Mouse (Mus musculus) telencephalon, adult 2 months (tissue): ENCODE data around the gene Mrc2.

Source experiments
- DNase-seq: peaks from one replicate; pipeline ENCODE4 v3.0.0-alpha.2; 2011; ENCODE audit warnings: low read depth, low spot score

The Mrc2 gene

DNA sequence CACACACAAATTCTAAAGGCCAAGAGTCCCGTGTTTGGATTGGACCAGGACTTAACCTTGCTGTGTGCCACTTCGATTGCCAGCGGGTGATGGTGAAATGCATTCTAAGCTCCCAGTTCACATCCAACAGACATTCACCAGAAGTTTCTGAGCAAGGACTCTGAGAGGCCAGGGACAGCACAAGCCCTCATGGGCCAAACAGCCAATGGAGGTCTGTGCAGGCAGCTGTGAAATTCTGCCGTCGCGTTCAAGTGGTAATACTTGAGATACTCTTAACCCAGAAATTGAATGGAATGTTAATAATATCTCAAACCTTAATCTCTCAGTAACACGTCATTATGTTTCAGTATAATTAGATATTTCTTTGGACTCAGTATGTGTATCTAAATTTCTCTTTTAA lies 17.8 kb downstream of the Mrc2 start:
- no peak for DNase-seq

DNA sequence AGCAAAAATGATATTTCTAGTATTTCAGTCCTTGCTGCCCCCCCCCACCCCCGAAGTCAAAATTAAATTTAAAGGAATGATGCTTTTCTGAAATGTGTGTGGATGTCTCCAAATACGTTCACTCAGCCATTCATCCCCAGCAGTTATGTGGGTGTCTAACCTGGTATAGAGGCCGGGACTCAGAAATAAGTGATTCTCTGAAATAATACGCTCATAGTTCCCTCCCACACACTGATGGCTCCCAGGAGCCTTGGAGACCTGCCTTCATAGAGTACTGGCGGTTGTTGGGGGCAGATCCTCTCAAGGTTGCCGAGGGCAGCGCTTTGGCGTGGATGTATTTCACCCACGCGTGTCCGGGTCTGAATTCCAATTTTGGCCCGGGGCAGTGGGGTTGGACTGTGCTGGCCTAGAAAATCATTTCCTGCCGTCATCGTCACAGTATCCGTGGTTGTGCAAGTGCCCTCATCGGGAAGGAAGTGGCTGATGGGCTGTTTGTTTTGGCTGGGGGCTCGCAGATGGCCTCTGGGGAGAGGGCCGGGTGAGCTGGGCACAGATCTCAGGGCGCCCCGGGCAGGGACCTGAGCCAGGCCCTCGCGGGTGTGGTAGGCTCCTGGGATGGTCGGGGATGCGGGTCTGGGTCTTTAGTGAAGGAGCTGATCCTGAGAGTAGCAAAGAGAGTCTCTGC lies 19.0 kb downstream of the Mrc2 start:
- no peak for DNase-seq

DNA sequence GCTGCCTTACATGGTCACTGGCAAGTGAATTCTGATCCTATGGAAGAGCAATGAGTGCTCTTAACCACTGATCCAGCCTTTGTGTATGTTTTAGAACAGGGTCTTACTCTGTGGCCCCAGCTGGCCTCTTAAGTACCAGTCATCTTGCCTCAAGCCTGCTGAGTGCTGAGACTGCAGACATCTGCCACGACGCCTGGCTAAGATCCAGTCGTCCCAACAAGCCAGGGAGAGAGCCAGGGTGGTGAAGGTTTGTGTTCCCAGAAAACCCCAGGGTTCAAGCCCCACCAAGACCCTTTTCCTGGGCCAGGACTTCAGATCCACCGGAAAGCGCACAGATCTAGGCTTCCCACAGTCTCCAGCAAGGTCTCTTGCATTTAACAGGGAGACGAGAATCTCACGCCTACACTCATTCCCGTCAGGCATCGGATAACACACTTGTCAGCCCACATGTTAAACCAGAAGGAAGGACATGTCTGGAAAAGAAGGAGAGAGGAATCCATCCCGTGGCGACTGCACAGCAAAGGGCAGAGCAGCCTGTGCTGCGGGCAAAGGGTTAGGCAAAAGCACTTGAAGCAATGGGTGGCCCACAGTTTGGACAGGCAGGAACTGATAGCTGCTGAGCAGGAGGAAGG lies 20.0 kb downstream of the Mrc2 start:
- no peak for DNase-seq

DNA sequence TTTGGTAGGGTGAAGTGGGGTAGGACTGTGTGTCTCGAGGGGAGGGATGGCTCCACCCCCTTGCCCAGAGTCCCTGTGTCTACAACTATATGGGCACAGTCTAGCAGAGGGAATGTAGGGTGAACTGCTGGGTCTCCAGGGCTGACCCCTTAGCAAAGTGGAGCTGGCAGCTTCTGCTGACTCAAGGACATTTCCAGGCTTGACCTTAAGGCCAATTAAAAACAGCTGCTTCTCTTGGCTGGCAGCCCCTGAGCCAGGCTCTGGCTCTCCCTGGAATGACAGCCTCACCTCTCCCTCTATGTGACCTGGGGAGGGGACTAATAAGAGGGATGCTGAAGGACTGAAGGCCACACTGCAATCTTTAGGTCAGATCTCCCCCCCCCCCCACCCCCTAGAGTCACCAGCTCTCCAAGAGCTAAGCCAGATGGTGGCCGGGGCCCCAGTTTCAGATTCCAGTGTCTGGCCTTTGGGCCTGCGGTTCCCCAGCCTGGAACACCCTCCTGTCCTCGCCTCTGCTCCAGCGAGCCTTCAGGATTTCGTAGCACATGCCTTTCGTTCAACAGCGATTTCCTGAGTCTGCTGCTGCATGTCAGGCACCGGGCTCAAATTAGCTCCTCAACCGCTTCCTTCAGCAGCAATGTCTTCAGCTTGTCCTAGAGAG lies 20.7 kb downstream of the Mrc2 start:
- DNase-seq = no peak

DNA sequence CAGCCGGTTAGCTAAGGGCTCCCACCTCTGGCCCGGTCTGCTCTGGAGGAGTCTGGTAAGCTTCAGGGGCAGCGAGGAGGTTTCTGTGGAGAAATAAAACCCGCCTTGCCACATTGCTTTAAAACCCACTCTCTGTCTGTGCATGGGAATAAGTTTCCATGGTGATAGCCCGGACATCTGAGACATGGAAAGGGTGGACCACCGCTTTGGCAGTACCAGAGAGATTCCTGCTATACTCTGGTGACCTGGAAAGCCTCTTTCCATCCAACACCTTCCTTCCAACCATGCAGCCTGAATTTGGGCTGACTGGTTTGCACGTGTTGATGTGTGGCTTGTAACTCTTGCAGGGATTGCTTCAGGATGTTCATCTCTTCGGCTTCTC lies 21.2 kb downstream of the Mrc2 start:
- no peak for DNase-seq

DNA sequence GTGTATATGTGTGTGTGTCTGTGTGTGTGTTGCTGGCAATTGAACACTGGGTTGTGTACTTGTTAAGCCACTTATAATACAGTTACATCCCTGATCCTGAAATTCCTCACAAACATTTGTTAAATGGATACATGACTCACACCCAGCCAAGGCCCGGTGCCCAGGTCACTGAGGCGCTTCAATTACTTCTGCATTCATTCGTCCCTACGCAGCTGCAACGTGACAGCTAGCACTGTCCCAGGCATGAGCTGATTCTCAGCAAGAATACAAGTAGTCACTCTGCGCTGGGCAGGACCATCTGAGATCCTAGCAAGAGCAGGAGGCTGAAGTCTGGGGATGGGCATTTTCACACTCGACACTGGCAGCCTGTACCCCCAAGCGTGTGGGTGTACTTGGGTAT lies 22.9 kb downstream of the Mrc2 start:
- no peak for DNase-seq

DNA sequence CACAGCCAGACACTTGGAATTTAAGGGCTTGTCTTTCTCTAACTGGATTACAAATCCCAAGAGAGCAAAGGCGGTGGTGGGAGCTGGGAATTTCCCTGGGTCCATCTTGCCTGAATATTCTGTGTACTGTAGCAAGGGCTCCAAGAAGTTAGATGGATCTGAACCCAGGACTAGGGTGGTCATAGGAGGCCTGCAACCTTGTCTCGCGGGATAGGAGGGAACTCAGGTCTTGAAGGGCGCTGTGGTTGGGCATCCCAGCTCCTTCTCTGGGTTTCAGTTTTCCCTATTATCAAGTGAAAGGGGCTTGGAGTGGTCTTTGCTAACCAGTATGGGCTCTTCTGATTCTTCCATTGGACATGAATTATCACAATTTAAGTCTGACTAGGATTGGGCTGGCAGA lies 23.7 kb downstream of the Mrc2 start:
- DNase-seq = no peak

DNA sequence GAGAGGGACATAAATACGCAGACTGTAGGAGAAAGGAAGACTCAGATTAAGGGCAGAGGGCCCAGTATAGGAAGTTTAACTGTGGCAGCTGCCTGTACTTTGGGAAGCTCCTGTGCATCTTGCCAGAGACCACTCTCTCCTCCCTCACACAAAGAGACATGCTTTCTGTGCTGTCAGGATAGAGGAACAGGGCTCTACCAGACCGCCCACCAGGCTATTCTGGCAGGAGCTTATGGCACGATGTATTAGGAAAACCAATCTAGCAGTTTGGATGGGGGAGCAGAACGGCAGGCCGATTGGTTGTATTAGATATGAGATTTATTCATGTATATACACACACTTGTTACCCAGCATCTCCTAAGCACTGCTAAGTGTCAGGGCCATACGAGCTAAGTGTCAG lies 25.3 kb downstream of the Mrc2 start:
- no peak for DNase-seq

DNA sequence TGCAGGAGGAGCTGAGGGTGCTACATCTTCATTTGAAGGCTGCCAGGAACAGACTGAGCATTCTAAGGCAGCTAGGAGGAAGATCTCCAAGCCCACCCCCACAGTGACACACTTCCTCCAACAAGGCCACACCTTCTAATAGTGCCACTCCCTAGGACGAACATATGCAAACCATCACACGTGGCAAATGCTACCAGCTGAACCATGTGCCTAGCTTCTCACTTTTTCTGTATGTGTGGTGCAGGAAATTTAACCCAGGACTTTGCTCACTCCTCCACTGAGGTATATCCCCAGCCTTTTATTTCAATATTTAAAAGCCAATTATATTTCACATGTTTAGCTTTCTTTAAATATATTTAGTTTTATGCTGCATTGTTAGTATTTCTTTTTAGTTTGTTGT lies 28.6 kb downstream of the Mrc2 start:
- no peak for DNase-seq

DNA sequence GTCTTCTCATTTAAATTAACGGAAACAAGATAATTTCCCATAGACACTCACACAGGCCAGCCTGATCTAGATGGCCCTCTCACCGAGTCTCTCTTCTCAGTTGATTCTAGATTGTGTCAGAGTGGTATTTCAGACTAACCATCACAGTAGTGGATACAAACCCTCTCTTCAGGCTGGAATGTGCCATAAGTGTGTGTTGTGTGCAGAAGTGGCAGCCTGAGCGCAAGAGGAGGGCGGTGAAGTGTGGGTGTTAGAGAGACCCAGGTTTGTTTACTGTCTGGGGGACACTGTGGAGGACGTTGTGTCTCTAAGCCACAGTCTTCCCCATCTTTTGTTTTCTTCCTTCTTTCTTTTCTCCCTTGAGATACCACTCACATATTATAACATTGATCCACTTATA lies 31.1 kb downstream of the Mrc2 start:
- no peak for DNase-seq

DNA sequence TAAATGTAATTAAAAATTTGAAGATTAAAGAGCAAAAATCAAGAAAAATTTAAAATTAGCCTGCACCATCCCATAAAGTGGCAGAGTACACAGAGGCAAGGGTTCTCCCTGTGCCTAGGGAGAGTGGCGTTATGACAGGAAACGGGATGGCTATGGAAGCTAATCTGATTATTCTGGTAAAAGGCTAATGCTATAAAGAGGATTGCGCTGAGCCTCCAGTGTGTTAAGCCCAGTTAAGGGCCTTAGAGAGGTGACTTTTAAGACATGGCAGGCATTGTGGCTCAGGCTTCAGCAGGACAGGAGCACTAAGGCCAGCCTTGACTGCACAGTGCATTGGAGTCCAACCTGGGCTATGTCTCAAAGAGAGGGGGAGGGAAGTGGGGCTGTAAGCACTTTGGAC lies 34.7 kb downstream of the Mrc2 start:
- no peak for DNase-seq

DNA sequence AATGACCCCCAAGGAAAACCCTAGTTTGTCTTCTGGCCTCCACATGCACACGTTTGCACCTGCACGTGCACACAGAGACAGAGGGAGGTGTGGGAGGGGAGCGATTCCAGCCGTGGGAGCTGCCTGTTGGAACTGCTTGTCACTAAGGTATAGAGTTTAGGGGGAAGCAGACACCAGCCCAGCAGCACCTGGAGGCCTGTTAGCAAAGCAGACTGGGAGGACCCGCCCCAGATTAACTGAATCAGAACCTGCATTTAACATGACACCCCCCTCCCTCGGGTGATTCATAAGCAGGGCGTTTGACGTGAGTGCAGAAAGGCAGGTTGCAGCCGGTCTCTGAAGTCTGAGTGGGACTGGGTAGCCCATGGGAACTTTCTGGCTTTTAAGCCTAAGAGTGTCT lies 37.5 kb downstream of the Mrc2 start:
- no peak for DNase-seq

DNA sequence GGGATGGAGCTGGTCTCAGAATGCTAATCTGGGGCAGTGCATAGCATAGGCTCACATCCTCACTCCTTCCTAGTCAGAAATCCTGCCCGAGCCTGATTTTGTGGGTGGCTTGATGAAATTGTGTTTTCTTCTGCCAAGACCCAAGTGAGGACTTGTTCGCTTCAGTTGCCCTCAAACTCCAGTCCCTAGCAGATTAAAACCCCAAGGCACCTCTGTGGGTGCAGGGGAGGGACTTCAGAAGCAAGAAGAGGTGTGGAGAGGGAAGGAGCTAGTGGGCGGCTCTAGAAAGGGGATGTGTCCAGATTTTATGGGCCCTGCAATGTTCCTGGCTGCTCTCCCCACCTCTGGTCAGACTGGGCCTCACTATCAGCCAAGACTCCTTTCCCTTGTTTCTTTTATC lies 38.7 kb downstream of the Mrc2 start:
- no peak for DNase-seq

DNA sequence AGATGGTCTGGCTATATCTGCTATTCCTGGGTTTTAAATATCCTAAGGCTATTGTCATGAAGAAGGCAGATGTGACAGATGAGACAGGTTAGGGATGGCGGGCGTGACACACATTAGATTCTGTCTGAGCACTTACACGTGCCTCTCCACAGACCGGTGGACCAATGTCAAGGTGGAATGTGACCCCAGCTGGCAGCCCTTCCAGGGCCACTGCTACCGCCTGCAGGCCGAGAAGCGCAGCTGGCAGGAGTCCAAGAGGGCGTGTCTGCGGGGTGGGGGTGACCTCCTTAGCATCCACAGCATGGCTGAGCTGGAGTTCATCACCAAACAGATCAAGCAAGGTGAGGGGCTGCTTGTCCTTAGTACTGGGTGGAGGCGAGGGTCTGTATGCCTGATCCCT lies 39.3 kb downstream of the Mrc2 start:
- DNase-seq = no peak

DNA sequence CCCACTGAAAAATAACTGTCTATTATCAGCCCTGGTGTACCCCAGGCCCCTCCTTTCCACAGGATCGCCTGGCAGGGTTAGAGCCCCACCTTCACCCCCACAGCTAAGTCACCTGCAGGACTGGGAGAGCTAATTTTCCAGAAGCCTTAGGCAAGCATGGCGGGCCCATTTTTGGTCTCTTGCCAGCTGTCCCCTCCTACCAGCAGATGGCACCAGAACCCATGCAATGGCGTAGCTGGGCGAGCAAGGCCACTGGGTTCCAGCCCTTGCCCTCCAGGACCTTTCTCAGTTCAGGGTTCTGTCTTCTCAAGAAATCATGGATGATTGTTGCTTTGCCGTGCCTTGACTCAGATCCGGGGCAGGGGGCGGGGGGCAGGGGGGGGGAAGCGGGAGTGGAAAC lies 40.0 kb downstream of the Mrc2 start:
- no peak for DNase-seq

DNA sequence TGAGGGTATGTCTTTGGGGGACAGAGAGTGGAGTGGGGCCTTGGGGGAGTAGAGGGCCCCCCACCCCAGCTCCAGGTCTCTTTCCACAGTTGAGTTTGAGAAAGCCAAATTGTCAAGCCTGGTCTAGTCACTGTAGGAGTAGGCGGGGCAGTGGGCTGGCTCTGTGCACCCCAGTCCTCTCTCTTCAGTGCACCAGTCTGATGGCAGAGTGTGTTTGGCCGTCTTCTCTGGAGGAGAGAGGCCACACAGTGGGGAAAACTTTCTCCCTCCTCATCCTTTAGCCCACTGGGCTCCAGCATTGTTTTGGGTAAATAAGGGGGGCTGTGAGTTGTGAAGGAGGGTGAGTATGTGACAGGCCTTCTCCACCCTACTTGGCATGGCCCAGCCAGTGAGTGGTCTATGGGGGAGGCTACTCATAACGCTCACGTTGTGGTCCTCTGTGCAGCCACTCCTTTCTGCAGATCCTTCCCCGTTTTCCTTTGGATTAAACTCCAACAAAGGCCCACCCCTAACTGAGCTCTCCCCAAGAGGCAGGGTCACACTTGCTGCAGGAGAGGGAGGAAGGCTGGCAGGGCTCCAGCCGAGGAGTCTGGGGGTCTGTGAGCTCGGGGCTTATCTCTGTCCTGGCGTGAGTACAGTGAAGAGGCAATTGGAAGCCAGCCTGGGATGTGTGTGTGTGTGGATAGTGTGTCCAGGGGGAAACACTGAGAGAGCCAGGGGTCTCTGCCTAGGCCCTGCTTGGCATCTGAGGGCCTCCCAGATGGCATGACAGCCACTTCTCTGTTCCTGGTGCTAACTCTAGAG lies 41.6 kb downstream of the Mrc2 start:
- DNase-seq = no peak

DNA sequence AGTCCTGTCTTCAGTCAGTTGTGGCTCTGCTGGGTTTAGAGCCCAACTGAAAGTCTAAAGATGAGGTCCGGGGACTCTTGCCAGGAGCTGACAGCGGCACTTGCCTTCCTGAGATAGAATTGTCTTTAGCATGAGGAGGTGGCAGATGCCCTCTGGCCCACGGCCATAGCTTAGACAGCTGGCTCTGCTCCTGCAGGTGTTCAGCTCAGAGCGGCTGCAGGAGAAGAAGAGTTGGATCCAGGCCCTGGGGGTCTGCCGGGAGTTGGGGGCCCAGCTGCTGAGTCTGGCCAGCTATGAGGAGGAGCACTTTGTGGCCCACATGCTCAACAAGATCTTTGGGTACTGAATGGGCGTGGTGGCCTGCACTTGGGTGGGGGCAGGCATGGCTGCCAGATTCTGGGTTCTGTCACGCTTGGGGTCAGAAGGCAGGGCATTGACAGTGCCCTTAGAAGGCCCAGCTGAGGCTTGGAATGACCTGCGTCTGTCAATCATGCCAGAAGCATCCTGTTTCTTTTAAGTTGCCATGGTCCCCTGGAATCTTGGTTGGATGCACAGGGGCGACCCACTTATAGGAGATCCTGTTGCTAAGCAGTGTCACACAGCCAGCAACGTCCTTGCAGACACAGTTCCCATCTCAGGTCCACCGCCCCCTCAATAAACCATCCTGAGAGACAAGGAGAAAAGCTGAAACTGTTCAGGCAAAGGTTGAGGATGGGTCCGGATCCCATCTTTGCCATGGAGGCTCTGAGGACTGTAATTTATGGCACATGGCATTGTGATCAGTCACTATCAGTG lies 46.4 kb downstream of the Mrc2 start:
- DNase-seq = no peak

DNA sequence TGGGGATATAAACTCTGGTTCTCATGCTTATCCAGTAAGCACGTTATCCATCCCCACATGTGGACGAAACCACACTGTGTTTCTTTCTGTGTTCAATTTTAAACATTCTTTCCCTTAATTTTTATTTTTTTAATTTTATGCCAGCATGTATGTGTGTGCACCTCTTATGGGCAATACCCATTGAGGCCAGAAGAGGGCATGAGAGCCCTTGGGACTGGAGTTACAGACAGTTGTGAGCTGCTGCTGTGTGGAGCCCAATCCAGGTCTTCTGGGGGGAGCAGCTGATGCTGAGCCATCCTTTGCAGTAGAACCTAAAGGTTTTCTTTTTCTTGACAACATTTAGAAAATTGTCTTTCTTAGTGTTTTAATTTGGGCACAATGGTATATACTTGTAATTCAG lies 52.8 kb downstream of the Mrc2 start:
- DNase-seq = no peak

DNA sequence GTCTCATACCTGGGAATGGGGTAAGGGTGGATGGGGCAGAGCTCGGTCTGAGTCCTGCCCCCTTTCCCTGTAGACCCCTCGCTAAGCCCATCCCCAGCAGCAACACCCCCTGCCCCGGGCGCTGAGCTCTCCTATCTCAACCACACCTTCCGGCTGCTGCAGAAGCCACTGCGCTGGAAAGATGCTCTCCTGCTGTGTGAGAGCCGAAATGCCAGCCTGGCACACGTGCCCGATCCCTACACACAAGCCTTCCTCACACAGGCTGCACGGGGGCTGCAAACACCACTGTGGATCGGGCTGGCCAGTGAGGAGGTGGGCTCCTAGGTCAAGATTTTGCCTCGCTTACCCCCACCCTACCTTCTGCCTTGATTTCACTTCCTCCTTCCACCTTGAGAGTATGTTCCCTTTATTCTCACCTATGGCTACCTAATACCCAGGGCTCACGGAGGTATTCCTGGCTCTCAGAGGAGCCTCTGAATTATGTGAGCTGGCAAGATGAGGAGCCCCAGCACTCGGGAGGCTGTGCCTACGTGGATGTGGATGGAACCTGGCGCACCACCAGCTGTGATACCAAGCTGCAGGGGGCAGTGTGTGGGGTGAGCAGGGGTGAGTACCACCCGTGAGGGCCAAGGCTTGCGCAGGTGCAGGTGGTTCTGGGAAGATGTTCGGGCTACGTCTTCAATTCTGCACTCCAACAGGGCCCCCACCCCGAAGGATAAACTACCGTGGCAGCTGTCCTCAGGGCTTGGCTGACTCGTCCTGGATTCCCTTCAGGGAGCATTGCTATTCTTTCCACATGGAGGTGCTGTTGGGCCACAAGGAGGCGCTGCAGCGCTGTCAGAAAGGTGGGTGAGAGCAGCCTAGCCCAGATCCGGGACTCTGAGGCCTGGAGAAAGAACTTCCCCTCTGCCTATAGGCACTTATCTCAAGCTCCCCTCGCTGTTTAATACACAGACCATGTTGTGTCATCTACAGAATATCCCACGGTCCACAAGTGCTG lies 55.0 kb downstream of the Mrc2 start:
- DNase-seq = peak; percentile 69

DNA sequence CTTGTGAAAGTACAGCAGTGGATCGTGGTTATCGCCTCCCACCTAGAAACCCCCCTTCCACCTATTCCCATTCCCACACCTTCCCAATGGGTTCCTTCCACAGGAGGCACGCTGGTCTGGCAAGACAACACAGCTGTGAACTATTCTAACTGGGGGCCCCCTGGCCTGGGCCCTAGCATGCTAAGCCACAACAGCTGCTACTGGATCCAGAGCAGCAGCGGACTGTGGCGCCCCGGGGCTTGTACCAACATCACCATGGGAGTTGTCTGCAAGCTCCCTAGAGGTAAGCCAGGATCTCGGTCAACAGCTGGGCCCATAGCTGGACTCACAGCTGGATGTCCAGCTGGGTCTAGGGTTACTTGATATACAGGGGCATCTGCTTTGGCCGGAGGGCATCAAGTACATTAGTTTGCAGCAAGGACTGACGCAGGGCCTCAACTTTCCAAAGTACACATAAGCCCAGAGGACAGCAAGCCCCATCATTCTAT lies 56.1 kb downstream of the Mrc2 start:
- no peak for DNase-seq
